ENCODE assay signal across 14 mouse cellular contexts in the genomic region with DNA sequence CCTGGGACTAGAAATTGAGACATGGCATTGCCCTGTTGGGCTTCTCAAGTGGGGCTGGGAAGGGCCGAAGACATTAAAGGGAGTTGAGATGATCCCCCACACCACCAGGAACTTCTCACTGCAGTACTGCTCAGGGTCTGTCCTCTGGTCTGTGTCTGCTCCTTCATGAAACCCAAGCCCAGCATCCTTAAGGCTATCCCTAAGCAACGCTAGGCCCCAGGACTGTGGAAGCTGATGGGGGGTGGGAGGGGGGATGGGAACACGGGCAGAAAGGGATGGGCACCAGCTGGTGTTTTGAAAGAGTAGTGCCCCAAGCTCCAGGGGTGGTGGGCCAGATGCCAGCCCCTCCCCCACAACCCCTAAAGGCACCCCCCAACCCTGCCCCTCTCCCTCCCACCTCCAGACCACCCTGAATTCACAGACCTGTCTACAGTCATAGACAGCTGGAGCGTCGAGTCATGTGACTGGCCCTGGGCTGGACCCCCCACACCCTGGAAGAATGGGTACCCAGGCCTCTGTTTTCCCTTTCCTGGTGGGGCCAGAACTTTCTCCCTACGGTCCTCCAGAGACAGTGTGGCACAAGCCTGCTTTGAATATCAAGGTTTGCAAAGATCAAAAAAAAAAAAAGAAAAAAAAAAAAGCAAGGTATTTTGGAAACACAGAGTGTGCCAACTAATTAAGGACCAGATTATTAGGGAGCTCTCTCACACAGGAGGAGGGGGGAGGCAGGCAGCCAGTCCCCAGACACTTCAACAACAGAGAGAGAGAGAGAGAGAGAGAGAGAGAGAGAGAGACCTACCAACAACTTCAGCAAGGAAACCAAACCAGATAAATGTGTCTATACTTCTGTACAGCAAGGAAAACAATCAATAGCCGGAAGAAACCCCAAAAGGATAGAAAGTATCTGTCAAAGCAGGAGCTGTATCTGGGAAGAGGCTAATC.
DNase-seq lines count a peak whose midpoint lies in the region; ATAC-seq and TF ChIP-seq lines count a peak whose summit lies in the region.
"Had no signal": no experiment of that assay in that cellular context is flagged by ENCODE, and none has a peak within 500 bp of the region (broad histone marks: within the 10 kb centered on the region; RNA-seq: fewer than 3 reads in every experiment).

No protein-coding gene starts in this region.

- no peak for DNase-seq in kidney, postnatal 4 days
- DNase-seq in embryonic facial prominence, embryonic 10.5 days (ENCODE audit: low spot score), result peak; percentile 16
- peak; percentile 70 for DNase-seq in forebrain, embryonic 14.5 days (ENCODE audit: low spot score)
- DNase-seq in limb, embryonic 14.5 days (ENCODE audit: low spot score), result no peak
- DNase-seq in liver, result no peak
- no peak for DNase-seq in adrenal gland, adult 8-10 months
- no peak for DNase-seq in adrenal gland, postnatal 10 days
- DNase-seq: B cell, adult 2 months; gastrocnemius, postnatal 25 days; right cerebral cortex, postnatal 25 days had no signal

- WGBS in kidney, embryonic 15.5 days, result 63% methylated on average over 7 of the region's 7 CpGs
- WGBS in embryonic facial prominence, embryonic 10.5 days, result 58% methylated on average over 7 of the region's 7 CpGs
- 28% methylated on average over 7 of the region's 7 CpGs for WGBS in forebrain, embryonic 14.5 days
- 44% methylated on average over 7 of the region's 7 CpGs for WGBS in limb, embryonic 14.5 days

- H3K4me2 ChIP-seq in kidney, embryonic 15.5 days, result no peak overlapping the region
- no peak overlapping the region for H3K4me2 ChIP-seq in forebrain, embryonic 14.5 days (ENCODE audit: low read length)
- no peak overlapping the region for H3K4me2 ChIP-seq in limb, embryonic 14.5 days (replicated peaks; ENCODE audit: low read depth, low read length, severe bottlenecking)
- H3K4me2 ChIP-seq: heart, embryonic 11.5 days had no signal

- H3K9me3 ChIP-seq in kidney, embryonic 15.5 days (replicated peaks), result no peaks in the 10 kb centered on the region
- no peaks in the 10 kb centered on the region for H3K9me3 ChIP-seq in embryonic facial prominence, embryonic 10.5 days
- no peaks in the 10 kb centered on the region for H3K9me3 ChIP-seq in forebrain, embryonic 14.5 days (replicated peaks; ENCODE audit: control insufficient read depth, low read length)
- no peaks in the 10 kb centered on the region for H3K9me3 ChIP-seq in limb, embryonic 14.5 days (ENCODE audit: control insufficient read depth, low read length)
- H3K9me3 ChIP-seq: megakaryocyte, embryonic 14.5 days had no signal

- TF ChIP-seq POLR2A in limb, embryonic 14.5 days (IDR thresholded peaks at IDR 0.05; ENCODE audit: borderline replicate concordance, extremely low read depth, insufficient read depth, insufficient read length), result no peak

- no peak overlapping the region for H3K4me3 ChIP-seq in kidney, embryonic 15.5 days (replicated peaks)
- H3K4me3 ChIP-seq in embryonic facial prominence, embryonic 10.5 days, result no peak overlapping the region
- no peak overlapping the region for H3K4me3 ChIP-seq in forebrain, embryonic 14.5 days (ENCODE audit: low read depth, low read length)
- no peak overlapping the region for H3K4me3 ChIP-seq in limb, embryonic 14.5 days (replicated peaks; ENCODE audit: low read length)
- H3K4me3 ChIP-seq: megakaryocyte, embryonic 14.5 days had no signal

- peaks cover 16% of the 10 kb centered on the region for H3K4me1 ChIP-seq in kidney, embryonic 15.5 days
- peaks cover 26% of the 10 kb centered on the region for H3K4me1 ChIP-seq in embryonic facial prominence, embryonic 10.5 days
- H3K4me1 ChIP-seq in forebrain, embryonic 14.5 days (ENCODE audit: control insufficient read depth, insufficient read depth, low read length), result peaks cover 19% of the 10 kb centered on the region
- H3K4me1 ChIP-seq in limb, embryonic 14.5 days (ENCODE audit: control insufficient read depth, insufficient read depth, low read length), result peaks cover 9% of the 10 kb centered on the region; the same call in 1 of the 2 replicates
- H3K4me1 ChIP-seq: megakaryocyte, embryonic 14.5 days had no signal

- no peaks in the 10 kb centered on the region for H3K36me3 ChIP-seq in kidney, embryonic 15.5 days
- no peaks in the 10 kb centered on the region for H3K36me3 ChIP-seq in embryonic facial prominence, embryonic 10.5 days (replicated peaks)
- no peaks in the 10 kb centered on the region for H3K36me3 ChIP-seq in forebrain, embryonic 14.5 days (ENCODE audit: control insufficient read depth, insufficient read depth, low read length)
- no peaks in the 10 kb centered on the region for H3K36me3 ChIP-seq in limb, embryonic 14.5 days (ENCODE audit: control insufficient read depth, insufficient read depth, low read length)

- H3K27ac ChIP-seq in kidney, embryonic 15.5 days, result no peak overlapping the region
- peak overlapping the region; percentile 65 for H3K27ac ChIP-seq in embryonic facial prominence, embryonic 10.5 days (replicated peaks)
- H3K27ac ChIP-seq in forebrain, embryonic 14.5 days (ENCODE audit: low read depth, low read length), result peak overlapping the region; percentile 41; the same call in 1 of the 2 replicates
- no peak overlapping the region for H3K27ac ChIP-seq in limb, embryonic 14.5 days (replicated peaks; ENCODE audit: low read depth, low read length)
- H3K27ac ChIP-seq: liver, embryonic 14.5 days had no signal

- no peaks in the 10 kb centered on the region for H3K27me3 ChIP-seq in kidney, embryonic 15.5 days
- no peaks in the 10 kb centered on the region for H3K27me3 ChIP-seq in embryonic facial prominence, embryonic 10.5 days (replicated peaks; ENCODE audit: low read depth, poor library complexity, severe bottlenecking)
- H3K27me3 ChIP-seq in forebrain, embryonic 14.5 days (replicated peaks; ENCODE audit: control insufficient read depth, insufficient read depth, low read length), result no peaks in the 10 kb centered on the region
- H3K27me3 ChIP-seq in limb, embryonic 14.5 days (ENCODE audit: control insufficient read depth, insufficient read depth, low read length), result no peaks in the 10 kb centered on the region

- ATAC-seq in kidney, embryonic 15.5 days (replicated peaks; ENCODE audit: low FRiP score), result peak; percentile 23; the same call in 1 of the 2 replicates
- peak; percentile 89 for ATAC-seq in forebrain, embryonic 14.5 days
- peak; percentile 57; the same call in 1 of the 2 replicates for ATAC-seq in limb, embryonic 14.5 days (ENCODE audit: low FRiP score, low read depth)

- no peak overlapping the region for H3K9ac ChIP-seq in kidney, embryonic 15.5 days
- H3K9ac ChIP-seq in forebrain, embryonic 14.5 days (ENCODE audit: low read length), result no peak overlapping the region
- H3K9ac ChIP-seq in limb, embryonic 14.5 days (ENCODE audit: low read depth, low read length, severe bottlenecking), result no peak overlapping the region
- H3K9ac ChIP-seq: liver, embryonic 14.5 days had no signal

Comparison
In these comparisons a context has a peak if more than half of its experiments do, and no peak if none do; other contexts are left out.
1. ATAC-seq: peak in every context shown above with its lines; median percentile 89 in forebrain, embryonic 14.5 days; 57 in limb, embryonic 14.5 days; 23 in kidney, embryonic 15.5 days.
2. H3K27ac ChIP-seq: peak in embryonic facial prominence, embryonic 10.5 days (single experiment) and forebrain, embryonic 14.5 days (single experiment); none in kidney, embryonic 15.5 days (single experiment) and limb, embryonic 14.5 days (single experiment).
3. DNase-seq: peak in embryonic facial prominence, embryonic 10.5 days (single experiment) and forebrain, embryonic 14.5 days (single experiment); none in kidney, postnatal 4 days (0 of 2), limb, embryonic 14.5 days (single experiment), liver (single experiment), adrenal gland, adult 8-10 months (single experiment) and adrenal gland, postnatal 10 days (single experiment).